Mouse (Mus musculus) liver, embryonic 15.5 days (tissue): ENCODE measurements around the gene Scn8a. TPM values are rescaled to one million over a fixed set of nuclear protein-coding genes. Genes with fewer than 3 reads are reported as not detected.

Experiments
- ATAC-seq: fragments of 200-750 bp; cut with Nextera tagmentation; 2 replicates; pipeline ENCODE4 v1.8.0; 2017; ENCODE audit warnings: moderate number of reproducible peaks, mild to moderate bottlenecking, moderate library complexity; ENCODE audit not compliant: insufficient read depth
- H3K27ac ChIP-seq: fragments of 300-500 bp; sonication (generic); replicated peaks from 2 replicates; pipeline ENCODE4 v1.5.1; 2015; ENCODE audit warnings: mild to moderate bottlenecking, inconsistent platforms
- H3K27me3 ChIP-seq: fragments of 300-500 bp; sonication (generic); 2 replicates; pipeline ENCODE4 v1.6.1; 2015; ENCODE audit warnings: mild to moderate bottlenecking, inconsistent platforms
- H3K36me3 ChIP-seq: fragments of 300-500 bp; sonication (generic); replicated peaks from 2 replicates; pipeline ENCODE4 v1.6.1; 2015; ENCODE audit warnings: moderate library complexity, mild to moderate bottlenecking, inconsistent platforms
- H3K4me1 ChIP-seq: fragments of 300-500 bp; sonication (generic); replicated peaks from 2 replicates; pipeline ENCODE4 v1.6.1; 2015; ENCODE audit warnings: inconsistent platforms
- H3K4me2 ChIP-seq: fragments of 300-500 bp; sonication (generic); 2 replicates; pipeline ENCODE4 v1.6.1; 2015; ENCODE audit warnings: moderate library complexity, mild to moderate bottlenecking, inconsistent platforms
- H3K4me3 ChIP-seq: fragments of 300-500 bp; sonication (generic); replicated peaks from 2 replicates; pipeline ENCODE4 v1.5.1; 2015; ENCODE audit warnings: mild to moderate bottlenecking, inconsistent platforms
- H3K9ac ChIP-seq: fragments of 300-500 bp; sonication (generic); 2 replicates; pipeline ENCODE4 v1.6.1; 2015; ENCODE audit warnings: moderate library complexity, mild to moderate bottlenecking, inconsistent platforms
- H3K9me3 ChIP-seq: fragments of 300-500 bp; sonication (generic); replicated peaks from 2 replicates; pipeline ENCODE4 v1.6.1; 2016; ENCODE audit warnings: inconsistent platforms
- WGBS: fragments of 180-500 bp; shearing (Covaris S2); methylation state at CpG from one replicate; pipeline ENCODE4 v1.1.7; 2015; ENCODE audit warnings: mixed read lengths; ENCODE audit not compliant: insufficient replicate concordance; 5-methylcytosine and 5-hydroxymethylcytosine counted together
- polyA plus RNA-seq: library from polyadenylated mRNA; unstranded; fragments of >200 nt; fragmentation: Nextera tagmentation; extraction: Ambion mirVana; gene quantifications from 2 replicates; pipeline ENCODE4 v1.2.1, GENCODE M21; 2015

Gene Scn8a
- polyA plus RNA-seq, 1 experiment from 2014 or later: 0.32 TPM

- Histone ChIP-seq H3K4me3 (no peak overlapping the region), H3K4me2 (no peak overlapping the region), H3K9me3 (no peaks in the 10 kb centered on the region), H3K4me1 (no peaks in the 10 kb centered on the region), H3K27me3 (peaks cover 32% of the 10 kb centered on the region), H3K9ac (no peak overlapping the region), H3K27ac (no peak overlapping the region), H3K36me3 (no peaks in the 10 kb centered on the region)
- no peak for ATAC-seq
- 59% methylated on average over 15 of the region's 15 CpGs for WGBS
These were observed 9.4 kb downstream of the Scn8a start for GRCm38 (mm10) chr15:100879073-100879472.

GRCm38 (mm10) chr15:100881385-100881784, 11.7 kb downstream of the Scn8a start:
- no peaks in the 10 kb centered on the region for H3K9me3 ChIP-seq
- H3K27me3 ChIP-seq: peaks cover 12% of the 10 kb centered on the region
- H3K4me1 ChIP-seq: no peaks in the 10 kb centered on the region
- no peak for ATAC-seq
- no peak overlapping the region for H3K4me2 ChIP-seq
- H3K36me3 ChIP-seq: no peaks in the 10 kb centered on the region
- no peak overlapping the region for H3K4me3 ChIP-seq
- no peak overlapping the region for H3K27ac ChIP-seq
- WGBS: 54% methylated on average over 5 of the region's 5 CpGs
- H3K9ac ChIP-seq: no peak overlapping the region

- no peak overlapping the region for H3K9ac ChIP-seq
- no peaks in the 10 kb centered on the region for H3K36me3 ChIP-seq
- no peaks in the 10 kb centered on the region for H3K4me1 ChIP-seq
- H3K4me2 ChIP-seq: no peak overlapping the region
- peaks cover 3% of the 10 kb centered on the region; the same call in 1 of the 2 replicates for H3K27me3 ChIP-seq
- WGBS: 71% methylated on average over 6 of the region's 6 CpGs
- no peaks in the 10 kb centered on the region for H3K9me3 ChIP-seq
- ATAC-seq: no peak
- no peak overlapping the region for H3K27ac ChIP-seq
- no peak overlapping the region for H3K4me3 ChIP-seq
These were observed 14.8 kb downstream of the Scn8a start for GRCm38 (mm10) chr15:100884481-100884880.

- Histone ChIP-seq H3K4me1 (no peaks in the 10 kb centered on the region), H3K27me3 (no peaks in the 10 kb centered on the region; the same call in 1 of the 2 replicates), H3K36me3 (no peaks in the 10 kb centered on the region), H3K9me3 (no peaks in the 10 kb centered on the region), H3K9ac (no peak overlapping the region), H3K27ac (no peak overlapping the region), H3K4me2 (no peak overlapping the region), H3K4me3 (no peak overlapping the region)
- WGBS: 32% methylated on average over 13 of the region's 13 CpGs
- no peak for ATAC-seq
These were observed 22.3 kb downstream of the Scn8a start for GRCm38 (mm10) chr15:100891962-100892361.

GRCm38 (mm10) chr15:100896502-100896901, 26.8 kb downstream of the Scn8a start:
- Histone ChIP-seq H3K4me3 (no peak overlapping the region), H3K9me3 (no peaks in the 10 kb centered on the region), H3K4me1 (no peaks in the 10 kb centered on the region), H3K4me2 (no peak overlapping the region), H3K27ac (no peak overlapping the region), H3K36me3 (no peaks in the 10 kb centered on the region), H3K9ac (no peak overlapping the region), H3K27me3 (no peaks in the 10 kb centered on the region; the same call in 1 of the 2 replicates)
- 92% methylated on average over 23 of the region's 23 CpGs for WGBS
- no peak for ATAC-seq

GRCm38 (mm10) chr15:100903811-100904210, 34.2 kb downstream of the Scn8a start:
- H3K4me1 ChIP-seq: no peaks in the 10 kb centered on the region
- H3K36me3 ChIP-seq: no peaks in the 10 kb centered on the region
- ATAC-seq: no peak
- H3K27ac ChIP-seq: no peak overlapping the region
- WGBS: 57% methylated on average over 9 of the region's 9 CpGs
- H3K27me3 ChIP-seq: no peaks in the 10 kb centered on the region
- no peak overlapping the region for H3K4me2 ChIP-seq
- H3K9me3 ChIP-seq: no peaks in the 10 kb centered on the region
- H3K9ac ChIP-seq: no peak overlapping the region
- no peak overlapping the region for H3K4me3 ChIP-seq

- Histone ChIP-seq H3K27me3 (no peaks in the 10 kb centered on the region), H3K27ac (no peak overlapping the region), H3K4me3 (no peak overlapping the region), H3K36me3 (no peaks in the 10 kb centered on the region), H3K9ac (no peak overlapping the region), H3K9me3 (no peaks in the 10 kb centered on the region), H3K4me1 (no peaks in the 10 kb centered on the region), H3K4me2 (no peak overlapping the region)
- 0% methylated on average over 2 of the region's 2 CpGs for WGBS
- ATAC-seq: no peak
These were observed 35.3 kb downstream of the Scn8a start for GRCm38 (mm10) chr15:100905006-100905405.

GRCm38 (mm10) chr15:100905751-100906150, 36.1 kb downstream of the Scn8a start:
- no peak overlapping the region for H3K9ac ChIP-seq
- H3K4me3 ChIP-seq: no peak overlapping the region
- WGBS: 13% methylated on average over 8 of the region's 8 CpGs
- ATAC-seq: no peak
- H3K36me3 ChIP-seq: no peaks in the 10 kb centered on the region
- H3K27me3 ChIP-seq: no peaks in the 10 kb centered on the region
- H3K4me2 ChIP-seq: no peak overlapping the region
- no peak overlapping the region for H3K27ac ChIP-seq
- no peaks in the 10 kb centered on the region for H3K9me3 ChIP-seq
- no peaks in the 10 kb centered on the region for H3K4me1 ChIP-seq

GRCm38 (mm10) chr15:100908817-100909216, 39.2 kb downstream of the Scn8a start:
- H3K27me3 ChIP-seq: peaks cover 5% of the 10 kb centered on the region; the same call in 1 of the 2 replicates

GRCm38 (mm10) chr15:100909734-100910163, 40.1 kb downstream of the Scn8a start:
- no peak overlapping the region for H3K27ac ChIP-seq
- 43% methylated on average over 3 of the region's 3 CpGs for WGBS
- H3K9me3 ChIP-seq: no peaks in the 10 kb centered on the region
- H3K4me3 ChIP-seq: no peak overlapping the region
- no peaks in the 10 kb centered on the region for H3K36me3 ChIP-seq
- peaks cover 7% of the 10 kb centered on the region; the same call in 1 of the 2 replicates for H3K27me3 ChIP-seq
- 0 out of 2 replicates have a peak, but pooled peaks cover 2% of the 10 kb centered on the region for H3K4me1 ChIP-seq
- H3K9ac ChIP-seq: no peak overlapping the region
- ATAC-seq: no peak
- no peak overlapping the region for H3K4me2 ChIP-seq

More at GRCm38 (mm10) chr15:100908817-100909216, 39.2 kb downstream of the Scn8a start:
- WGBS: 51% methylated on average over 3 of the region's 3 CpGs
- H3K4me1 ChIP-seq: no peaks in the 10 kb centered on the region
- H3K4me2 ChIP-seq: no peak overlapping the region
- H3K4me3 ChIP-seq: no peak overlapping the region
- H3K9ac ChIP-seq: no peak overlapping the region
- H3K27ac ChIP-seq: no peak overlapping the region
- ATAC-seq: no peak
- H3K36me3 ChIP-seq: no peaks in the 10 kb centered on the region
- H3K9me3 ChIP-seq: no peaks in the 10 kb centered on the region

GRCm38 (mm10) chr15:100910381-100910841, 40.8 kb downstream of the Scn8a start:
- Histone ChIP-seq H3K36me3 (no peaks in the 10 kb centered on the region), H3K27me3 (peaks cover 13% of the 10 kb centered on the region), H3K27ac (no peak overlapping the region), H3K4me2 (no peak overlapping the region), H3K9ac (no peak overlapping the region), H3K4me1 (0 out of 2 replicates have a peak, but pooled peaks cover 4% of the 10 kb centered on the region), H3K4me3 (no peak overlapping the region), H3K9me3 (no peaks in the 10 kb centered on the region)
- WGBS: 52% methylated on average over 10 of the region's 10 CpGs
- no peak for ATAC-seq

GRCm38 (mm10) chr15:100912676-100913266, 43.1 kb downstream of the Scn8a start:
- Histone ChIP-seq H3K9me3 (no peaks in the 10 kb centered on the region), H3K4me2 (no peak overlapping the region), H3K4me3 (no peak overlapping the region), H3K4me1 (0 out of 2 replicates have a peak, but pooled peaks cover 4% of the 10 kb centered on the region), H3K9ac (no peak overlapping the region), H3K27me3 (peaks cover 13% of the 10 kb centered on the region), H3K36me3 (no peaks in the 10 kb centered on the region), H3K27ac (no peak overlapping the region)
- ATAC-seq: no peak
- 57% methylated on average over 3 of the region's 3 CpGs for WGBS
